Mouse (Mus musculus) retina, adult 2 months (tissue): ENCODE measurements around the gene S100a11.

Source experiments
- DNase-seq: peaks from one replicate; pipeline ENCODE4 v3.0.0-alpha.2; 2012; ENCODE audit warnings: low read depth, low spot score

Gene S100a11

GRCm38 (mm10) chr3:93557471-93557870 is 37.2 kb downstream of the S100a11 start:
- no peak for DNase-seq

- DNase-seq, result no peak
Measured at GRCm38 (mm10) chr3:93559961-93560360, 39.7 kb downstream of the S100a11 start.

- no peak for DNase-seq
Measured at GRCm38 (mm10) chr3:93562372-93562771, 42.1 kb downstream of the S100a11 start.

- no peak for DNase-seq
Measured at GRCm38 (mm10) chr3:93563216-93563615, 42.9 kb downstream of the S100a11 start.

- DNase-seq, result no peak
Measured at GRCm38 (mm10) chr3:93566892-93567291, 46.6 kb downstream of the S100a11 start.

- no peak for DNase-seq
Measured at GRCm38 (mm10) chr3:93567721-93568120, 47.4 kb downstream of the S100a11 start.

GRCm38 (mm10) chr3:93568428-93569040 is 48.2 kb downstream of the S100a11 start:
- DNase-seq, result no peak

GRCm38 (mm10) chr3:93569046-93569445 is 48.8 kb downstream of the S100a11 start:
- DNase-seq, result no peak

GRCm38 (mm10) chr3:93572058-93572791 is 51.9 kb downstream of the S100a11 start:
- DNase-seq, result no peak
